In genomic region chr13:34002058-34003006, GRCm38 (mm10) we compare ENCODE assay signal across 7 mouse cellular contexts. TPM values are rescaled to one million over a fixed set of nuclear protein-coding genes. Genes with fewer than 3 reads are reported as not detected.
DNase-seq lines count a peak whose midpoint lies in the region; ATAC-seq lines count a peak whose summit lies in the region.

Ripk1 (plus strand) TSS chr13:34002363.
Serpinb6a (minus strand) TSS chr13:34002794.

- peak within 1 kb of the TSS; percentile 79 for H3K9ac ChIP-seq in intestine, embryonic 16.5 days (ENCODE audit: low read depth, low read length)
- H3K9ac ChIP-seq in midbrain, embryonic 11.5 days (ENCODE audit: low read length): peak within 1 kb of the TSS; percentile 88

- H3K27ac ChIP-seq in intestine, embryonic 16.5 days (ENCODE audit: low read length): peak within 1 kb of the TSS; percentile 78
- peak within 1 kb of the TSS; percentile 59; the same call in 1 of the 2 replicates for H3K27ac ChIP-seq in midbrain, embryonic 11.5 days (ENCODE audit: low read depth, low read length)

- H3K4me1 ChIP-seq in intestine, embryonic 16.5 days (ENCODE audit: control insufficient read depth, insufficient read depth, low read length): peaks cover 5% of the 10 kb centered on the region; the same call in 1 of the 2 replicates
- 0 out of 2 replicates have a peak, but pooled peaks cover 8% of the 10 kb centered on the region for H3K4me1 ChIP-seq in midbrain, embryonic 11.5 days (ENCODE audit: control insufficient read depth, insufficient read depth, low read length)

- H3K27me3 ChIP-seq in intestine, embryonic 16.5 days (replicated peaks; ENCODE audit: control insufficient read depth, insufficient read depth, low read length): no peaks in the 10 kb centered on the region
- H3K27me3 ChIP-seq in midbrain, embryonic 11.5 days (ENCODE audit: control insufficient read depth, insufficient read depth, low read length): no peaks in the 10 kb centered on the region

- peak; percentile 100 for ATAC-seq in intestine, embryonic 16.5 days
- peak; percentile 95 for ATAC-seq in midbrain, embryonic 11.5 days (ENCODE audit: low FRiP score)

- no peaks in the 10 kb centered on the region for H3K36me3 ChIP-seq in intestine, embryonic 16.5 days (ENCODE audit: control insufficient read depth, insufficient read depth, low read length)
- H3K36me3 ChIP-seq in midbrain, embryonic 11.5 days (ENCODE audit: control insufficient read depth, insufficient read depth, low read length): no peaks in the 10 kb centered on the region

- peak within 1 kb of the TSS; percentile 79 for H3K4me3 ChIP-seq in intestine, embryonic 16.5 days (ENCODE audit: low read length)
- peak within 1 kb of the TSS; percentile 93 for H3K4me3 ChIP-seq in midbrain, embryonic 11.5 days (ENCODE audit: low read depth, low read length)

- no peaks in the 10 kb centered on the region for H3K9me3 ChIP-seq in intestine, embryonic 16.5 days (ENCODE audit: control insufficient read depth, low read length)
- no peaks in the 10 kb centered on the region for H3K9me3 ChIP-seq in midbrain, embryonic 11.5 days (ENCODE audit: control insufficient read depth, low read length)

- DNase-seq in adrenal gland, adult 8-10 months: peak; percentile 84
- peak; percentile 89 for DNase-seq in embryo, embryonic 9.5 days (ENCODE audit: extremely low spot score)
- peak; percentile 84 to 93 for DNase-seq in gastrocnemius, postnatal 4 days (ENCODE audit: low spot score in 2 of 2)
- DNase-seq in left cerebral cortex, postnatal 36 days (ENCODE audit: low spot score in 2 of 2): peak; percentile 89 to 92
- peak; percentile 98 for DNase-seq in midbrain, embryonic 11.5 days (ENCODE audit: low spot score, missing footprints)
- DNase-seq in skeletal muscle tissue, adult 2 months (ENCODE audit: low read depth, low spot score): peak; percentile 74

- peak within 1 kb of the TSS; percentile 83 for H3K4me2 ChIP-seq in intestine, embryonic 16.5 days (ENCODE audit: low read depth, low read length)
- peak within 1 kb of the TSS; percentile 66 for H3K4me2 ChIP-seq in midbrain, embryonic 11.5 days

- intact Hi-C loops in left cerebral cortex, postnatal 36 days (cut with DNase I): no loop called here

- under 1% methylated on average over 92 of the region's 92 CpGs for WGBS in intestine, embryonic 16.5 days
- under 1% methylated on average over 92 of the region's 92 CpGs for WGBS in midbrain, embryonic 11.5 days

RNA-seq across cellular contexts. Expression of gene Ripk1, which starts in this region (rescaled TPM):
- total RNA-seq in adrenal gland, adult 8-10 months (2022): 10 to 100 TPM; 28.2 to 33.1 (median 31.6) TPM
- 10 to 100 TPM; 15.0 to 17.2 TPM for total RNA-seq in gastrocnemius, postnatal 4 days (2021)
- polyA plus RNA-seq in intestine, embryonic 16.5 days (2015; fragmentation: Nextera tagmentation; extraction: Ambion mirVana): 16.4 and 19.9 TPM in 2 replicates
- total RNA-seq in left cerebral cortex, postnatal 36 days (2021): 1 to 10 TPM; 5.6 to 5.8 TPM
- polyA plus RNA-seq in midbrain, embryonic 11.5 days (2014; fragmentation: Nextera tagmentation; extraction: Ambion mirVana): 8.2 and 10.0 TPM in 2 replicates

RNA-seq across cellular contexts. Expression of gene Serpinb6a, which starts in this region (rescaled TPM):
- 100 to 1,000 TPM; 448 to 750 (median 575) TPM for total RNA-seq in adrenal gland, adult 8-10 months (2022)
- total RNA-seq in gastrocnemius, postnatal 4 days (2021): 10 to 100 TPM; 77.8 to 80.1 TPM
- 150 and 163 TPM in 2 replicates for polyA plus RNA-seq in intestine, embryonic 16.5 days (2015; fragmentation: Nextera tagmentation; extraction: Ambion mirVana)
- 10 to 100 TPM; 34.8 to 38.9 TPM for total RNA-seq in left cerebral cortex, postnatal 36 days (2021)
- polyA plus RNA-seq in midbrain, embryonic 11.5 days (2014; fragmentation: Nextera tagmentation; extraction: Ambion mirVana): 35.7 and 36.1 TPM in 2 replicates

Comparison
In these comparisons a context has a peak if more than half of its experiments do, and no peak if none do; other contexts are left out.
1. Peak in every context shown above with its lines: DNase-seq, ATAC-seq, H3K4me3 ChIP-seq and H3K27ac ChIP-seq.
2. RNA of gene Serpinb6a (total RNA-seq): 448 to 750 TPM in adrenal gland, adult 8-10 months; 77.8 to 80.1 TPM in gastrocnemius, postnatal 4 days and 34.8 to 38.9 TPM in left cerebral cortex, postnatal 36 days; every median in the first group is over 4 times any median in the second.